Mouse (Mus musculus) 3T3-L1 (cell line): ENCODE data around the gene Adamts17.

Experiments used
- DNase-seq: peaks from one replicate; pipeline ENCODE4 v3.0.0-alpha.2; 2015; ENCODE audit warnings: low read depth, low spot score

Adamts17 gene

GRCm38 (mm10) chr7:66839463-66840007 is at the start of gene Adamts17:
Gene Adamts17 (plus strand): TSS chr7:66839735.
- DNase-seq, result peak; percentile 84

DNA sequence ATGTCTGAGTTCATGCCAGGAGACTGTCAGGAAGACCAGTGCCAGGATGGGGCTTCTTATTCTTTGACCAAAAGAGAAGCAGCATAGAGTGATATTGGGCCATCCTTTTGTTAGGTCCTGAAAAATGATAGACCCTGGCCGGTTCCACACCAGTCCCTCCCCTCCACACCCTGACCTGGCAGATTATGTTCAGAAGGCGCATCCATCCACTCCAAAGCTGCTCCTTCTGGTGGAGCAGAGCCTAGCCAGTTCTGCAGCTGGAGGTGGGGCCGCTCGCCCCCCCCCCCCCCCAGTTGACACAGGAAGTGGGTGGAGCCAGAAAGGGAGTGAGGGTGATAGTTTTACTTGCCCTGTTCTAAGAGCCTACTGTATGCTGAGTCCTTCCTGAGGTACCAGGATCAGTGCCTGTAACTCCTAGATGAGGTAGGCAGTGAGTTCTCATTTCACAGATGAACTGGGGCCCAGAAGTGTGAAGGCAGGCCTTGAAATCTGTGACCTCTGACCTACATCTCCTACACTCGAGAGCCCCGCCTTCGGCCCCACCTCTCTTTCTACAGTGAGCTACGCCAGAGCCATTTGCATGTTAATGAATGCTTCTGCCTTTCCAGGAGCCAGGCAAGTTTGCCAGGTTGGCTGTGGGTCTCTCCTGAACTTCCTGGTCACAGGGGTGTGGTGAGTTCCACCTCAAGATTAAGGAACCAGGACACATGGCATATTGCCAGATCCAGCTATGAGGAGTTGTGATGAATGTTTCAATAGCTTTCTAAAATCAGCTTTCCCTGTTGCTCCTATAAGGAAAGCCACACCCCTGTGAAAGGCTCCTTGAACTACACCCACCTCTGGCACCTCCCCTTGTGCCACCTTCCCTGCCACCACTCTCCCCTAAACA is 49.4 kb upstream of the Adamts17 start:
- DNase-seq, result no peak

DNA sequence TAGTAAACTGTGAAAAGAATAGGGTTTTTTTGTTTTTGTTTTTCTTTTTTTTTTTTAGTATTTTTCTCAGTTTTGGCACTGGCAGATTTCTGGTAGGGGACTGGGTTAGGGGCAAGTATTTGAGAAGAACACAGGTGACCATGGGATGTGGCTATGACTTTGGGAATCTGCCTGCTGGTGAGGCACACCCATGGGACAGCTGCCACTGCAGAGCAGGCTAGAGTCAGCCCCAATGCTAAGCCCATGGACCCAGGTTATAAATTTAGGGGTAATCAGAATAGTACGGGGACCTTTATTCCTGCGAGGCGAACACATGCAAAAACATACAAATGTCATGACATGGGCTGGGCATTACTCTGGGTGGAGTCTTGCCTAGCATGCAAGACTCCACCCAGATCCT is 48.5 kb upstream of the Adamts17 start:
- DNase-seq, result no peak

- peak; percentile 48 for DNase-seq
Measured at GRCm38 (mm10) chr7:66796909-66797308, 42.6 kb upstream of the Adamts17 start.

GRCm38 (mm10) chr7:66797345-66797744 is 42.2 kb upstream of the Adamts17 start:
- no peak for DNase-seq

DNA sequence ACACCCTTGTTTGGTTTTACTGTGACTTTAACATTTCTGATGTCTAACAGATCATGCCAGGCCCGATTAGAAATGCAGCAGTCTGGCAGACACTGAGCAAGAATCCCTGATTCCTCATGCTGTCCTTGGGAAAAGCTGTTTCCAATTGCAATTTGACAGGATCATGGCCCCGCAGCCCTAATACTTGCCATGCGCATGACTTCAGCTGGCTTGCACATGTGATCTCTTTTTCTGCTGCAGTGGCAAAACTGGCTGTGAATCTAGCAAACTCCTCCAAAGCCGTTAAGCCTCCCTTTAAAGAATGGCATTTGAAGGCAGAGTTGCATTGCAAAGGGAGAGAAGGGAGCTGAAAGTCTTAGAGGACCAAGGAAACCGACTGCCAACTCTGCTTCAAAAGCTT is 40.7 kb upstream of the Adamts17 start:
- DNase-seq, result no peak

DNA sequence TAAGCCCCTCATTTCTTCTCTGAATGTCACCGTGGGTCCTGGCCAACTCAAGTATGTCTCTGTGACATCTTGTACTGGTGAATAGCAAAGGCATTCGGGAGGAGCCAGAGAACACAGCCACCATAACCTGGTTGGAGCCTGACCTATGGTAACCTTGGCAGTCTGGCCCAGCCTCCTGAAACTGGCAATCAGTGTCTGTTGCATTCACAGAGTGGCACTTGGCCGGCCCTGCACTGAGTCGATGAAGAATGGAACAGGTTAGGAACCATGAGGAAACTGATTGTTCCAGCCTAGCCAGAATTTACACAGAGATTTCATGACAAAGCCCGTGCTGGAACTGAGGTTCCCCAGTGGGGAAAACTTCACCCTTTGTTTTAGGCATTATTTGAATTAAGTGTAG is 38.8 kb upstream of the Adamts17 start:
- no peak for DNase-seq

GRCm38 (mm10) chr7:66801785-66802184 is 37.8 kb upstream of the Adamts17 start:
- DNase-seq, result no peak

GRCm38 (mm10) chr7:66803798-66804197 is 35.7 kb upstream of the Adamts17 start:
- DNase-seq, result no peak

DNA sequence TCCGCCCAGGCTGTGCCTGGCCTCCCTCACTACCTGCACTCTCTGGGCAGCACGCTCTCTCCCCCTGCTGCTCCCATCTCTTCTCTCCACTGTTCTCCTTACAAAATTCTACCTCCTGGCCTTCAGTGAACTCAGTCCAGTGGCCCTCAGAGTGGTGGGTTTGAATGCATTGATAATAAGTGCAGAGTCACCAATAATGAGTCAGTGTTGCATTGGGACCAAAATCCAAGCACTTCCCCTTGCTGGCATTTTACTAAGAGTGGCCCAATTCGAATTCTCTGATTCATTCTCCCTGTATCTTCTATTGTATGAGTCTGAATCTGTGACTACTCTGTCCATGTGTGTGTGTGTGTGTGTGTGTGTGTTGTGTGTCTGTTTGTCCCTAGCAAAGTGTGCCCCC is 32.7 kb upstream of the Adamts17 start:
- no peak for DNase-seq

- no peak for DNase-seq
Measured at GRCm38 (mm10) chr7:66810436-66810835, 29.1 kb upstream of the Adamts17 start.

- DNase-seq, result no peak
Measured at GRCm38 (mm10) chr7:66811294-66811693, 28.2 kb upstream of the Adamts17 start.

GRCm38 (mm10) chr7:66812289-66812688 is 27.2 kb upstream of the Adamts17 start:
- DNase-seq, result no peak

GRCm38 (mm10) chr7:66812737-66813136 is 26.8 kb upstream of the Adamts17 start:
- peak; percentile 97 for DNase-seq

DNA sequence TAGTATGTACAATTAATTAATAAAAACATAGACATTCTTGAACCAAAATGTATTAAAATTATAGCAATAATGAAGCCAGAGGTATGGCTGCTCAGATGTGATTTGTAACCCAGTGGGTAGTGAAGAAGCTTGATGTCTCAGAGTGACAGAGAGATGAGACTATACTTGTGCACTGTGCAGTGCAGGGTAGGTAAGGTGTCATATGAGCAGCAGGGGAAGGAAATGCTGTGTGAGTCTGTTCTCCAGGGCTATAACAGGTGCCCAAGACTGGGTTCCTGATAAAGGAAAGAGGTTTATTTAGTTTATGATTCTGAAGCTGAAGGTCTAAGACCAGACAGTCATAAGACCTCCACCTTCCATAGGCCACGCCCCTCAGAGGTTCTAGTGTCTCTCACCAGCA is 26.4 kb upstream of the Adamts17 start:
- peak; percentile 9 for DNase-seq

DNA sequence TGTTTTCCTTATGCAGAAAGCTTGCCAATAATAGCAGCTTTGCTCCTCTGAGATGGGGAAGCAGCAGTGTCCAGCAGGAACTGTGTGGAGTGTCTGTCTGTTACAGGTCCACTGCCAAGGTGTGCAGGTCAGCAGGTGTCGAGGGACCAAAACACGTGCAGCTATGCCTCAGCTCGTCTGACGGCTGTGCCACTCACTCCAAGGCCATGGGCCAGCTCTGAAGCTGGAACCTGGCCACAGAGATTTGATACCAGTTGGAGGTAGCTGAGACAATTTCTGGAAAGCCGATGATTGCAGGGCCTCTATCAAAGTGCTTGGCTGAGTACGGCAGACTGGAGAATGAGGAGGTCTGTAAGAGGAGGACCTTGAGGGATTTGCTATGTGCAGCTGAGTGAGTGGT is 24.0 kb upstream of the Adamts17 start:
- DNase-seq, result no peak

- peak; percentile 22 for DNase-seq
Measured at GRCm38 (mm10) chr7:66820034-66820433, 19.5 kb upstream of the Adamts17 start.

- no peak for DNase-seq
Measured at GRCm38 (mm10) chr7:66830803-66831202, 8.7 kb upstream of the Adamts17 start.

- no peak for DNase-seq
Measured at GRCm38 (mm10) chr7:66831295-66831694, 8.2 kb upstream of the Adamts17 start.

DNA sequence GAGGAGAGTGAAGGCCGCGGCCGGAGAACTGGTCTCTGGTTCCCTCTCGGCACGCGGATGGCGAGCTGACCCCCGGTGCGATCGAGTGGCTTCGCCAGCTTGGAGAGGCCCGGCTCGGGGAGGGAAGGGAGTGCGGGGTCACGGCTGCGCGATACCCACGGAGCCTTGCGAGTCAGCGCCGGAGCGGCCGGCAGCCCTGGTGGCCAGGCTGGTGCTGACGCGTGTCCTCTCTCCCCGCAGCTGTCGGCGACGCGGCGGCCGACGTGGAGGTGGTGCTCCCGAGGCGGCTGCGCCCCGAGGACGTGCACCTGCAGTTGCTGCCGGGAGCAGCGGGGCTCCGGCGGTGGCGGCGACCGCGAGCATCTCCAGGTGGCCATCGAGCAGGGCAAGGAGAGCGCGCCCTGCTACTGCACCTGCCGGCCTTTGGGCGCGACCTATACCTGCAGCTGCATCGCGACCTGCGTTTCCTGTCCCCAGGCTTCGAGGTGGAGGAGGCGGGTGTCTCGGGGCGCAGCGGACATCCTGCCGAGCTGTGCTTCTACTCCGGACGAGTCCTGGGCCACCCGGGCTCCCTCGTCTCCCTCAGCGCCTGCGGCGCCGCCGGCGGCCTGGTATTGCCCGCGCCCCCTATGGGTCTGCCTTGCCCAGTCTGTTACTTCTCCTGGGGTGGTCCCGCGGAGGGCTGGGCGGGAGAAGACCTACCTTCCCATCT is 629 bp downstream of the Adamts17 start:
- no peak for DNase-seq

DNA sequence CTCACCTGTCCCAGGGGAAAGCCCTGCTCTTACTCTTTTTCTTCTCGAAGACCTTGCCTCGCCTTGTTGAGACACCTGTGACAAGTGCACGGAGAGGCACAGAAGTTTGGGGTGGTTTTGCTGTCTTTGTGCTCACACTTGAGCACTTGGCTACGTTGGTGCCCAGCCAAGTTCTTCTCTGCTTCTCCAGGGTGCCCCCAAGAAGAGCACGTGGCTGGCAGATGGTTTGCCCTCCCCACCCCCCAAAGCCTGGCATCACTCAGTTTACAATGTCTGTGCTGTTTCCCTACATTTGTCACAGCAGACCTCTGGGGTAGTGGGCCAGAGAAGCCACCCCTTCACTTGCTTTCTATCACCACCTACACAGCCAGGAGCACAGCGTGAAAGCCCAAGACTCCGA is 1.6 kb downstream of the Adamts17 start:
- no peak for DNase-seq

DNA sequence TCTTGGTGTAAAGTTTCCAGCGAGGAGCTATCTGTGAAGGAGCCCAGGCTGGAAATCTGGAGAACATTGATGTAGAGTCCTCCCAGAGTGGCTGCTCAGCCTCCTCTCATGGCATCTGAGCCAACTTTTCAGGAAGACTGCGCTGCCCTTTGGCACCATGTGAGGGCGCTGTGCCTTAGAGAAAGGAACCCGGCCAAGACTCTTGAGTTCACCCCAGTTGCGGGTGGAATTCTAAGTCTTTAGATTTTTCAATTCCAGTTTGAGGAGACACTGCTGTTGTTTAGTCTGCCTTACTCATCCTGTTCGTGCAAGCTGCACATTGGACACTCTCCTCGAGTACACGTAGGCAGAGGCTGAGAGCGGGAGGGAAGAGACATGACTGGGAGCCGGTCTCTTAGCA is 2.5 kb downstream of the Adamts17 start:
- DNase-seq, result peak; percentile 75

- DNase-seq, result no peak
Measured at GRCm38 (mm10) chr7:66843846-66844245, 4.3 kb downstream of the Adamts17 start.
